Mouse (Mus musculus) embryonic fibroblast, embryonic 13.5 days (primary cell): ENCODE measurements at regions not wholly inside any gene's neighbourhood (a gene's known extent, or its start where the extent isn't known, plus 50 kb on each side); places are given as distances from the start of the nearest gene placed in this dataset.

ENCODE experiments used
- CTCF ChIP-seq: IDR thresholded peaks from 2 replicates; pipeline ENCODE4 v1.5.1; 2011; ENCODE audit warnings: mild to moderate bottlenecking, control low read depth, low read length, moderate library complexity, borderline replicate concordance; ENCODE audit not compliant: insufficient read depth
- POLR2A ChIP-seq: IDR thresholded peaks from 2 replicates; pipeline ENCODE4 v1.6.1; 2011; ENCODE audit warnings: low read depth, mild to moderate bottlenecking, control low read depth, low read length, moderate library complexity

- TF ChIP-seq CTCF = no peak
- TF ChIP-seq POLR2A = no peak
Measured at GRCm38 (mm10) chr6:139135693-139136092, 366.1 kb downstream of the Rergl start.
